ENCODE assay signal across 21 mouse cellular contexts in the genomic region with DNA sequence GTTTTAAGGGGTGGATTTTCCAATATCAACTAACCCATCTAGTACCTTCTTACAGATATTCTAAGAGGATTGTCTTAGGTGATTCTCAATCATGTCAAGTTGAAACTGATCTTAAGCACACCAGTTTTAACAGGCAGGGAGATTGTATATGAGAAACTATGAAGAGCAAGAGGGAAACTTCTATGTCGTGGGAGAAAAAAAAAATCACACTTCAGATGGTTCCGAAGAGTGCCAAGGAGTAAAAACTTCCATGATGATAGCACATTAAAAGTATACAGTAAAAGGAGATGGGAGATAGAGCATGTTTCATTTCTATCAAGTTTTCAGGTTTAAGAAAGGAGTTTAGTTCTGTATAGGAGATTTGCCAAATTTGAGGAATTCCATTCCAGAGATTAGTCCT.
"Had no signal": no experiment of that assay in that cellular context is flagged by ENCODE, and none has a peak within 500 bp of the region (broad histone marks: within the 10 kb centered on the region; RNA-seq: fewer than 3 reads in every experiment).

No protein-coding gene starts in this region.

- ATAC-seq: forebrain, embryonic 13.5 days; forebrain, embryonic 14.5 days; forebrain, embryonic 15.5 days; forebrain, embryonic 16.5 days; forebrain, postnatal 0 days had no signal

- DNase-seq: cerebellum, adult 8-10 months; cerebellum, adult 9-10 months; cerebellum, adult 9-11 months; cerebellum, postnatal 10 days; cerebellum, postnatal 14 days; cerebellum, postnatal 25 days; cerebellum, postnatal 36 days; embryo, embryonic 11 days; forebrain, postnatal 0 days; gastrocnemius, adult 2 months; gastrocnemius, postnatal 10 days; gastrocnemius, postnatal 14 days; gastrocnemius, postnatal 25 days; gastrocnemius, postnatal 36 days; heart, adult 11 months; heart, adult 18-20 months; heart, adult 2 months had no signal
